Mouse (Mus musculus): ENCODE measurements at regions not wholly inside any gene's neighbourhood (a gene's known extent, or its start where the extent isn't known, plus 50 kb on each side); places are given as distances from the start of the nearest gene placed in this dataset.

- TF ChIP-seq KAT2A (IDR thresholded peaks at IDR 0.05; ENCODE audit: insufficient replicate concordance, low read length), result no peak
- TF ChIP-seq MEF2A (IDR thresholded peaks at IDR 0.05; ENCODE audit: borderline replicate concordance, low read depth, low read length), result no peak
- TF ChIP-seq MAFK (IDR thresholded peaks at IDR 0.05; ENCODE audit: insufficient replicate concordance, low read length), result no peak
- no peak for TF ChIP-seq TBP (conservative IDR thresholded peaks at IDR 0.05; ENCODE audit: low read depth, low read length)
- no peaks in the 10 kb centered on the region for H3K36me3 ChIP-seq (replicated peaks in 1 of 2; ENCODE audit: control insufficient read depth in 1 of 2, insufficient read depth in 1 of 2, low read length in 1 of 2)
- H3K9ac ChIP-seq (ENCODE audit: insufficient read depth, low read depth), result no peak overlapping the region
- dilution Hi-C loops (cut with MboI; ENCODE audit: extremely low pct_ligation_motif_present, extremely low pct_unique_long_range_greater_than_20kb, low sequenced_read_pairs) (no loop called here), in situ Hi-C loops (cut with MboI; ENCODE audit: low pct_ligation_motif_present, low pct_unique_long_range_greater_than_20kb, low sequenced_read_pairs) (no loop called here)
- H3K4me3 ChIP-seq (replicated peaks in 1 of 3; ENCODE audit: low read depth in 2 of 3, low read length in 2 of 3, poor library complexity in 1 of 3), result no peak overlapping the region
- H3K27ac ChIP-seq (ENCODE audit: insufficient read depth, low read depth), result no peak overlapping the region
- H3K4me2 ChIP-seq (ENCODE audit: insufficient read depth, low read depth, poor library complexity, severe bottlenecking), result no peak overlapping the region
- H3K79me2 ChIP-seq (replicated peaks; ENCODE audit: control insufficient read depth, extremely low read depth, insufficient read depth, poor library complexity, severe bottlenecking), result no peaks in the 10 kb centered on the region
- H3K4me1 ChIP-seq (ENCODE audit: control insufficient read depth in 1 of 2, insufficient read depth in 2 of 2), result no peaks in the 10 kb centered on the region
- H3K9me3 ChIP-seq (replicated peaks; ENCODE audit: low read length), result peaks cover 85% of the 10 kb centered on the region
- DNase-seq (ENCODE audit: extremely low read depth), result no peak
- no peaks in the 10 kb centered on the region for H3K27me3 ChIP-seq (replicated peaks)
Measured at GRCm38 (mm10) chr2:172105241-172105640, 62.0 kb upstream of the Cbln4 start.

- no peak overlapping the region for H3K9ac ChIP-seq (ENCODE audit: insufficient read depth, low read depth)
- H3K36me3 ChIP-seq (replicated peaks in 1 of 2; ENCODE audit: control insufficient read depth in 1 of 2, insufficient read depth in 1 of 2, low read length in 1 of 2), result no peaks in the 10 kb centered on the region
- no peak for DNase-seq (ENCODE audit: extremely low read depth)
- no peaks in the 10 kb centered on the region for H3K4me1 ChIP-seq (ENCODE audit: control insufficient read depth in 1 of 2, insufficient read depth in 2 of 2)
- no peaks in the 10 kb centered on the region for H3K27me3 ChIP-seq (replicated peaks)
- dilution Hi-C loops (cut with MboI; ENCODE audit: extremely low pct_ligation_motif_present, extremely low pct_unique_long_range_greater_than_20kb, low sequenced_read_pairs) (no loop called here), in situ Hi-C loops (cut with MboI; ENCODE audit: low pct_ligation_motif_present, low pct_unique_long_range_greater_than_20kb, low sequenced_read_pairs) (no loop called here)
- no peak overlapping the region for H3K4me2 ChIP-seq (ENCODE audit: insufficient read depth, low read depth, poor library complexity, severe bottlenecking)
- TF ChIP-seq MXI1 (IDR thresholded peaks at IDR 0.05; ENCODE audit: low read depth, low read length) (no peak), NRF1 (IDR thresholded peaks at IDR 0.05; ENCODE audit: low read depth, low read length) (no peak), PAX5 (IDR thresholded peaks at IDR 0.05; ENCODE audit: low read length) (no peak), SMC3 (IDR thresholded peaks at IDR 0.05; ENCODE audit: low read depth, low read length) (no peak), MAFK (IDR thresholded peaks at IDR 0.05; ENCODE audit: insufficient replicate concordance, low read length) (no peak), CTCF (conservative IDR thresholded peaks at IDR 0.05 in 1 of 2, IDR thresholded peaks at IDR 0.05 in 1 of 2; ENCODE audit: low read depth in 2 of 2, low read length in 2 of 2) (no peak), EP300 (IDR thresholded peaks at IDR 0.05; ENCODE audit: low read length) (no peak), ZKSCAN1 (IDR thresholded peaks at IDR 0.05; ENCODE audit: borderline replicate concordance, low read depth, low read length) (no peak), JUND (conservative IDR thresholded peaks at IDR 0.05; ENCODE audit: low read depth, low read length) (no peak), IRF4 (IDR thresholded peaks at IDR 0.05; ENCODE audit: low read depth, low read length) (no peak), POLR2A (IDR thresholded peaks at IDR 0.05; ENCODE audit: low read depth, low read length) (no peak), SIN3A (IDR thresholded peaks at IDR 0.05; ENCODE audit: low read length) (no peak)
- no peak overlapping the region for H3K27ac ChIP-seq (ENCODE audit: insufficient read depth, low read depth)
- H3K79me2 ChIP-seq (replicated peaks; ENCODE audit: control insufficient read depth, extremely low read depth, insufficient read depth, poor library complexity, severe bottlenecking), result no peaks in the 10 kb centered on the region
- H3K9me3 ChIP-seq (replicated peaks; ENCODE audit: low read length), result peaks cover 82% of the 10 kb centered on the region
- H3K4me3 ChIP-seq (replicated peaks in 1 of 3; ENCODE audit: low read depth in 2 of 3, low read length in 2 of 3, poor library complexity in 1 of 3), result no peak overlapping the region
Measured at GRCm38 (mm10) chr2:172110706-172111105, 67.4 kb upstream of the Cbln4 start.

GRCm38 (mm10) chr2:172113639-172114038 lies 70.4 kb upstream of the Cbln4 start:
- H3K9ac ChIP-seq (ENCODE audit: insufficient read depth, low read depth), result no peak overlapping the region
- no peak overlapping the region for H3K27ac ChIP-seq (ENCODE audit: insufficient read depth, low read depth)
- dilution Hi-C loops (cut with MboI; ENCODE audit: extremely low pct_ligation_motif_present, extremely low pct_unique_long_range_greater_than_20kb, low sequenced_read_pairs) (no loop called here), in situ Hi-C loops (cut with MboI; ENCODE audit: low pct_ligation_motif_present, low pct_unique_long_range_greater_than_20kb, low sequenced_read_pairs) (no loop called here)
- H3K4me3 ChIP-seq (replicated peaks in 1 of 3; ENCODE audit: low read depth in 2 of 3, low read length in 2 of 3, poor library complexity in 1 of 3), result no peak overlapping the region
- H3K27me3 ChIP-seq (replicated peaks), result no peaks in the 10 kb centered on the region
- no peaks in the 10 kb centered on the region for H3K36me3 ChIP-seq (replicated peaks in 1 of 2; ENCODE audit: control insufficient read depth in 1 of 2, insufficient read depth in 1 of 2, low read length in 1 of 2)
- H3K79me2 ChIP-seq (replicated peaks; ENCODE audit: control insufficient read depth, extremely low read depth, insufficient read depth, poor library complexity, severe bottlenecking), result no peaks in the 10 kb centered on the region
- H3K4me1 ChIP-seq (ENCODE audit: control insufficient read depth in 1 of 2, insufficient read depth in 2 of 2), result no peaks in the 10 kb centered on the region
- H3K4me2 ChIP-seq (ENCODE audit: insufficient read depth, low read depth, poor library complexity, severe bottlenecking), result no peak overlapping the region
- H3K9me3 ChIP-seq (replicated peaks; ENCODE audit: low read length), result peaks cover 79% of the 10 kb centered on the region
- TF ChIP-seq ZNF384 (IDR thresholded peaks at IDR 0.05; ENCODE audit: low read depth, low read length) (no peak), IRF4 (IDR thresholded peaks at IDR 0.05; ENCODE audit: low read depth, low read length) (no peak)
- DNase-seq (ENCODE audit: extremely low read depth), result no peak
